Mouse (Mus musculus) kidney, embryonic 16.5 days (tissue): ENCODE data around the gene Ndufb3. TPM values are rescaled to one million over a fixed set of nuclear protein-coding genes. Genes with fewer than 3 reads are reported as not detected.
"Not testable (repeated sequence)": the region's sequence is repeated elsewhere in the genome, so short reads cannot be mapped to it uniquely, and the experiment has no call there.

ENCODE experiments used
- ATAC-seq: fragments of 200-750 bp; cut with Nextera tagmentation; 2 replicates; pipeline ENCODE4 v1.8.0; 2017; ENCODE audit warnings: moderate TSS enrichment; ENCODE audit not compliant: low FRiP score, low TSS enrichment
- H3K27ac ChIP-seq: fragments of 300-500 bp; sonication (generic); 2 replicates; pipeline ENCODE4 v1.5.1; 2014; ENCODE audit warnings: low read length
- H3K27me3 ChIP-seq: fragments of 300-500 bp; sonication (generic); 2 replicates; pipeline ENCODE4 v1.6.1; 2014; ENCODE audit warnings: low read length, control low read depth, mixed read lengths; ENCODE audit not compliant: insufficient read depth
- H3K36me3 ChIP-seq: fragments of 300-500 bp; sonication (generic); 2 replicates; pipeline ENCODE4 v1.6.1; 2014; ENCODE audit warnings: low read length, control low read depth, mixed read lengths; ENCODE audit not compliant: insufficient read depth
- H3K4me1 ChIP-seq: fragments of 300-500 bp; sonication (generic); 2 replicates; pipeline ENCODE4 v1.6.1; 2014; ENCODE audit warnings: low read length, control low read depth, mixed read lengths; ENCODE audit not compliant: insufficient read depth
- H3K4me2 ChIP-seq: fragments of 300-500 bp; sonication (generic); replicated peaks from 2 replicates; pipeline ENCODE4 v1.6.1; 2014; ENCODE audit warnings: low read depth, low read length
- H3K4me3 ChIP-seq: fragments of 300-500 bp; sonication (generic); 2 replicates; pipeline ENCODE4 v1.5.1; 2014; ENCODE audit warnings: mild to moderate bottlenecking, low read length
- H3K9ac ChIP-seq: fragments of 300-500 bp; sonication (generic); replicated peaks from 2 replicates; pipeline ENCODE4 v1.6.1; 2014; ENCODE audit warnings: low read length
- H3K9me3 ChIP-seq: fragments of 300-500 bp; sonication (generic); 2 replicates; pipeline ENCODE4 v1.6.1; 2016; ENCODE audit warnings: low read length, control low read depth
- WGBS: fragments of 180-500 bp; shearing (Covaris S2); extraction: QIAGEN DNeasy Blood & Tissue Kit; methylation state at CpG from one replicate; pipeline ENCODE4 v1.1.7; 2014; 5-methylcytosine and 5-hydroxymethylcytosine counted together
- polyA plus RNA-seq: library from polyadenylated mRNA; unstranded; fragments of >200 nt; fragmentation: Nextera tagmentation; extraction: Ambion mirVana; gene quantifications from 2 replicates; pipeline ENCODE4 v1.2.1, GENCODE M21; 2015

Ndufb3 gene
- polyA plus RNA-seq, 1 experiment from 2014 or later, result 167 TPM

- ATAC-seq, result no peak
These were observed 1.9 kb upstream of the Ndufb3 start for GRCm38 (mm10) chr1:58584271-58584670.

DNA sequence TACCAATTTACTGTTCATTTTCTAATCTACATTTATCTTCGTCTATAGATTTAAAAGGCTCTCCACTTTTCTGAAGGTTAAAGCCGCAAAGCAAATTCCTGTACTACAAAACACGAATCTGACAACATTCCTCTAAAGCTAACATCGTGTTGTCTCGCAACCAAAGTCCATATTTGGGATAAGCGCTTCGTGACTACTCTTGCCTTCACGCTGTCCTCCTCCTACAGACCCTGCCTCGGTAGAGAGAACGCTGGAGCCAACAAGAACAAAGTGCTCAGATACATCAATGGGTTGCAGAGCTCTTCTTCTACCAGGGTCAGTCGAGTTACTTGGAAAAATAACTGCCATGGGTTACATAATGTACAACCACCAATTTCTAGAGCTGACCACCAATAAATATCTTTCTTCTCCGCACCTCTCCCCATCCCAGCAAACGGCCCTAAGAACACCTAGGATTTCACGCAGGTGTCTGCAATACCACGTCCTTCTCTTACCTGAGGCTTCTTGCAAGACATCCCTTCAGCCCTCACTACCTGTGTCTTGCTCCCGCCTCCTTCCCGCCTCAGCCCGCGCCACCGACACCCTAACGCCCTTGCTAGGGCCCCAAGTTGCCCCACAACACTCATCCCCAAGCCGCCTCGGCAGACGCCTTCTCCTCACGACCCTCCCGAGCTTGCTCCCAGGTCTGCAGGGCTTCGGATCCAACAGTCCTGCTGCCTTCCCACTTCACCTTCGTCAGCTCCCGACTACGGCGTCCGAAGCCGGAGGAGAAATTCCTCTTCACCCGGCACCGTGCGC, 612 bp upstream of the Ndufb3 start:
- peak overlapping the region; percentile 92 for H3K9ac ChIP-seq
- H3K27ac ChIP-seq, result no peak overlapping the region
- WGBS, result 5% methylated on average over 36 of the region's 36 CpGs
- H3K4me1 ChIP-seq, result peaks cover 10% of the 10 kb centered on the region; the same call in 1 of the 2 replicates
- no peaks in the 10 kb centered on the region for H3K9me3 ChIP-seq
- no peaks in the 10 kb centered on the region for H3K27me3 ChIP-seq
- H3K4me2 ChIP-seq, result peak overlapping the region; percentile 60
- no peaks in the 10 kb centered on the region for H3K36me3 ChIP-seq
- H3K4me3 ChIP-seq, result peak overlapping the region; percentile 67
- peak; percentile 82 for ATAC-seq

More at GRCm38 (mm10) chr1:58584271-58584670, 1.9 kb upstream of the Ndufb3 start:
- 78% methylated on average over 1 of the region's 1 CpGs for WGBS
- Histone ChIP-seq H3K4me1 (peaks cover 10% of the 10 kb centered on the region; the same call in 1 of the 2 replicates), H3K4me2 (no peak overlapping the region), H3K4me3 (no peak overlapping the region), H3K27me3 (no peaks in the 10 kb centered on the region), H3K27ac (no peak overlapping the region), H3K36me3 (no peaks in the 10 kb centered on the region), H3K9me3 (no peaks in the 10 kb centered on the region), H3K9ac (no peak overlapping the region)

GRCm38 (mm10) chr1:58587491-58587890, 1.3 kb downstream of the Ndufb3 start:
- no peak overlapping the region for H3K4me3 ChIP-seq

GRCm38 (mm10) chr1:58602681-58603080, 16.5 kb downstream of the Ndufb3 start:
- Histone ChIP-seq H3K36me3 (no peaks in the 10 kb centered on the region), H3K27ac (no peak overlapping the region), H3K27me3 (no peaks in the 10 kb centered on the region), H3K9ac (no peak overlapping the region), H3K9me3 (no peaks in the 10 kb centered on the region; the same call in 1 of the 2 replicates), H3K4me2 (no peak overlapping the region), H3K4me1 (no peaks in the 10 kb centered on the region), H3K4me3 (no peak overlapping the region)
- no peak for ATAC-seq
- 75% methylated on average over 4 of the region's 4 CpGs for WGBS

More at GRCm38 (mm10) chr1:58587491-58587890, 1.3 kb downstream of the Ndufb3 start:
- no peak overlapping the region for H3K9ac ChIP-seq
- peak overlapping the region; percentile 64 for H3K4me2 ChIP-seq
- peaks cover 10% of the 10 kb centered on the region; the same call in 1 of the 2 replicates for H3K4me1 ChIP-seq
- H3K27me3 ChIP-seq, result no peaks in the 10 kb centered on the region
- 86% methylated on average over 1 of the region's 1 CpGs for WGBS
- H3K9me3 ChIP-seq, result no peaks in the 10 kb centered on the region
- H3K36me3 ChIP-seq, result peaks cover 7% of the 10 kb centered on the region
- no peak for ATAC-seq
- H3K27ac ChIP-seq, result no peak overlapping the region

- Histone ChIP-seq H3K9me3 (peaks cover 3% of the 10 kb centered on the region; the same call in 1 of the 2 replicates), H3K4me2 (no peak overlapping the region), H3K27ac (no peak overlapping the region), H3K4me3 (no peak overlapping the region), H3K4me1 (no peaks in the 10 kb centered on the region), H3K27me3 (no peaks in the 10 kb centered on the region), H3K36me3 (no peaks in the 10 kb centered on the region), H3K9ac (no peak overlapping the region)
- no peak for ATAC-seq
- 61% methylated on average over 4 of the region's 4 CpGs for whole genome bisulfite sequencing
These were observed 17.6 kb downstream of the Ndufb3 start for GRCm38 (mm10) chr1:58603738-58604137.

GRCm38 (mm10) chr1:58609591-58609990, 23.4 kb downstream of the Ndufb3 start:
- not testable (repeated sequence) for H3K4me1 ChIP-seq, H3K9me3 ChIP-seq, H3K4me3 ChIP-seq, H3K27ac ChIP-seq, H3K4me2 ChIP-seq, H3K36me3 ChIP-seq, H3K27me3 ChIP-seq, H3K9ac ChIP-seq, ATAC-seq
- WGBS, result 84% methylated on average over 5 of the region's 5 CpGs

GRCm38 (mm10) chr1:58610166-58610565, 24.0 kb downstream of the Ndufb3 start:
- Histone ChIP-seq H3K9me3 (peaks cover 3% of the 10 kb centered on the region; the same call in 1 of the 2 replicates), H3K4me3 (no peak overlapping the region), H3K36me3 (no peaks in the 10 kb centered on the region), H3K9ac (no peak overlapping the region), H3K27ac (no peak overlapping the region), H3K4me2 (no peak overlapping the region), H3K27me3 (no peaks in the 10 kb centered on the region), H3K4me1 (no peaks in the 10 kb centered on the region)
- 81% methylated on average over 1 of the region's 1 CpGs for WGBS
- ATAC-seq, result no peak

DNA sequence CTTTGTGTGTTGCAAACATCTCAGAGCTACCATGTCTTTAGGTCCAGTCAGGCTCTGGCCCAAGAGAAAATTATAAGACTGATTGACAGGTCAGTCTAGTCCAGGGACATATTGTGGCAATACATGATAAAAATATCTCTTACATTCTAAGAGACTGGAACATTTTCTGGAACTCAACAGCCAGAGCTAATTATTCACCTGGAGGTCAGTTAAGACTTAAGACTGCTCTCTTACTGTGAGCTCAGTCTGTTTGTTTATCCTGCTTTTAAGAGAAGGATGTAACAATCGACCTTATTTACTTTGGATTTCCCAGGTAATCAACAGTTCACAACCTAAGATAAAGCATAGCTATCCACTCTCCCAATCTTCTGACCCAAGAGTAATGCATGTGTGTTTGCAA, 24.4 kb downstream of the Ndufb3 start:
- H3K4me3 ChIP-seq, result no peak overlapping the region
- H3K27ac ChIP-seq, result no peak overlapping the region
- no peaks in the 10 kb centered on the region for H3K27me3 ChIP-seq
- no peaks in the 10 kb centered on the region for H3K36me3 ChIP-seq
- ATAC-seq, result no peak
- WGBS, result 40% methylated on average over 1 of the region's 1 CpGs
- H3K9me3 ChIP-seq, result peaks cover 3% of the 10 kb centered on the region; the same call in 1 of the 2 replicates
- no peak overlapping the region for H3K4me2 ChIP-seq
- H3K4me1 ChIP-seq, result no peaks in the 10 kb centered on the region
- no peak overlapping the region for H3K9ac ChIP-seq

- Histone ChIP-seq H3K9ac (no peak overlapping the region), H3K4me3 (no peak overlapping the region), H3K36me3 (no peaks in the 10 kb centered on the region), H3K27ac (no peak overlapping the region), H3K4me2 (no peak overlapping the region), H3K27me3 (no peaks in the 10 kb centered on the region), H3K9me3 (no peaks in the 10 kb centered on the region), H3K4me1 (no peaks in the 10 kb centered on the region)
- no peak for ATAC-seq
- WGBS, result 82% methylated on average over 6 of the region's 6 CpGs
These were observed 27.6 kb downstream of the Ndufb3 start for GRCm38 (mm10) chr1:58613786-58614185.

GRCm38 (mm10) chr1:58614424-58614823, 28.2 kb downstream of the Ndufb3 start:
- Histone ChIP-seq H3K36me3 (no peaks in the 10 kb centered on the region), H3K4me1 (no peaks in the 10 kb centered on the region), H3K9ac (no peak overlapping the region), H3K9me3 (no peaks in the 10 kb centered on the region), H3K4me2 (no peak overlapping the region), H3K27me3 (no peaks in the 10 kb centered on the region), H3K27ac (no peak overlapping the region), H3K4me3 (no peak overlapping the region)
- WGBS, result 61% methylated on average over 3 of the region's 3 CpGs
- no peak for ATAC-seq
